Mouse (Mus musculus) ES-E14 (cell line): ENCODE data around the gene Tmem109.

Experiments used
- CHD2 ChIP-seq: IDR thresholded peaks from 2 replicates; pipeline ENCODE4 v1.6.1; 2014; ENCODE audit warnings: mild to moderate bottlenecking, low read depth, low read length, inconsistent platforms
- HCFC1 ChIP-seq: IDR thresholded peaks from 2 replicates; pipeline ENCODE4 v1.6.1; 2012; ENCODE audit warnings: low read length, inconsistent platforms, borderline replicate concordance; ENCODE audit not compliant: insufficient read depth
- MAFK ChIP-seq: IDR thresholded peaks from 2 replicates; pipeline ENCODE4 v1.6.1; 2014; ENCODE audit warnings: mild to moderate bottlenecking, low read depth, low read length, inconsistent platforms; ENCODE audit not compliant: insufficient read depth
- ZNF384 ChIP-seq: IDR thresholded peaks from 2 replicates; pipeline ENCODE4 v1.6.1; 2012; ENCODE audit warnings: low read depth, low read length, inconsistent platforms

DNA sequence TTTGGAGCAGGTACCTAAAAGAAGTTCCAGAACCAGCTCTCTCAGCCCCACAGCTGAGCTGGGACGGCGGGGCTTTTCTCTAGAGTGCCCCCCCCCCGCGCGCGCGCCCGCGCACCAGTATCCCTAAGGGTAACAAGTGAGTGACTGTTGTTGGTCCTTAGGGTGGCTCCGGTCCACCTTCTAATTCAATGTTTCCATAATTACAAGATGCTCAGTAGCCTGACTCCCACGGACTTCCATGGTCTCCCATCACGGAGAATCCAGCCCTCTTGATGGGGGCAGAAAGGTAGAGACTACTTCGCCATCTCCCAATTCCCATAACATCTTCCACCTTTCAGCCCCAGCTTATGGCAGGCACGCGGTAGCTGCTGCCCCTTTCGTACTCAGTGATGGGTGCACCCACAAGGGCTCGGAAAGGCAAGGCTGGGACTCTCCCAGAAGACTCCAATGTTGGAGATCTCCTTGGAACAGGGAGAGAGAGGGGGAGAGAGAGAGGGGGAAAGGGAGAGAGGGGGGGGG lies 13.1 kb downstream of the Tmem109 start:
- TF ChIP-seq ZNF384 (no peak), HCFC1 (no peak), CHD2 (no peak), MAFK (no peak)
